Comparison of ENCODE assay signal across 8 mouse cellular contexts in the genomic region with DNA sequence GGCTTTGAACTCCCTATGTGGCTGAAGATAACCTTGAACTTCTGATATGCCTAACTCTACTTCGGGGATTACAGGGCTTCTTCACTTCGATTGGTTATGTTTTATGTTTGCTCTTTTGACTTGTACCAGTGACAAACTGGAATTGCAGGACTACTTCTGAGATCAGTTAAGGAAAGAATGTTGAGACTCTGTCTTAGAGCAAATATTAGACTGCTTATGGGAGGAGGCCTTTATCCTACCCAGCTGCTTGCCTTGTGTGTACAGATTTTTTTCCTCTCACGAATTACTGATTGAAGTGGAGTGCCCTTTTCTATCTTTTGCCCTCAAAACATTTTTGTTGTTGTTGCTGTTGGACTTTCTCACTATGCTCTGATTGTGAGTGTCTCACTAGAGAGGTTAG. TPM values are rescaled to one million over a fixed set of nuclear protein-coding genes. Genes with fewer than 3 reads are reported as not detected.
DNase-seq lines count a peak whose midpoint lies in the region; ATAC-seq and TF ChIP-seq lines count a peak whose summit lies in the region.

No protein-coding gene starts in this region.

- H3K9me3 ChIP-seq in forebrain, embryonic 15.5 days = no peaks in the 10 kb centered on the region
- H3K9me3 ChIP-seq in liver, embryonic 14.5 days (ENCODE audit: control insufficient read depth, low read length) = no peaks in the 10 kb centered on the region

- no peak overlapping the region for H3K9ac ChIP-seq in heart, adult 2 months (ENCODE audit: low read depth, low read length)
- no peak overlapping the region for H3K9ac ChIP-seq in forebrain, embryonic 15.5 days (replicated peaks)
- H3K9ac ChIP-seq in liver, embryonic 14.5 days (replicated peaks) = peak overlapping the region; percentile 83

- no peaks in the 10 kb centered on the region for H3K27me3 ChIP-seq in heart, adult 2 months (ENCODE audit: control insufficient read depth, insufficient read depth, low read length)
- H3K27me3 ChIP-seq in forebrain, embryonic 15.5 days = peaks cover 14% of the 10 kb centered on the region; the same call in 1 of the 2 replicates
- H3K27me3 ChIP-seq in liver, embryonic 14.5 days (ENCODE audit: control insufficient read depth, insufficient read depth, low read length) = no peaks in the 10 kb centered on the region

- no peak for DNase-seq in heart, adult 2 months
- no peak for DNase-seq in heart, adult 8-10 months (ENCODE audit: low spot score)
- peak; percentile 9 for DNase-seq in 3T3-L1 (ENCODE audit: low read depth, low spot score)
- DNase-seq in liver, embryonic 14.5 days (ENCODE audit: low read depth in 3 of 3, low spot score in 3 of 3) = no peak
- no peak for DNase-seq in right cerebral cortex, postnatal 10 days (ENCODE audit: low spot score in 2 of 2)
- no peak for DNase-seq in embryo, embryonic 10.5 days (ENCODE audit: low spot score)
- DNase-seq in Muller cell, postnatal 12 days (ENCODE audit: inconsistent ontology term) = no peak

- no peak for TF ChIP-seq POLR2A in heart, adult 2 months (IDR thresholded peaks at IDR 0.05; ENCODE audit: insufficient read depth, low read depth, low read length)

- H3K79me2 ChIP-seq in heart, adult 2 months (replicated peaks; ENCODE audit: control insufficient read depth, insufficient read depth, low read length) = peaks cover 2% of the 10 kb centered on the region; the same call in 1 of the 2 replicates

- peak overlapping the region; percentile 95 for H3K4me3 ChIP-seq in heart, adult 2 months
- peak overlapping the region; percentile 85 for H3K4me3 ChIP-seq in forebrain, embryonic 15.5 days
- peak overlapping the region; percentile 76 to 89; a peak in 3 of 4 replicates for H3K4me3 ChIP-seq in liver, embryonic 14.5 days (ENCODE audit: insufficient read depth in 1 of 2, low read depth in 2 of 2, low read length in 2 of 2)

- peak overlapping the region; percentile 80 for H3K4me2 ChIP-seq in forebrain, embryonic 15.5 days (replicated peaks)
- H3K4me2 ChIP-seq in liver, embryonic 14.5 days (ENCODE audit: low read depth) = peak overlapping the region; percentile 77

- intact Hi-C loops in heart, adult 2 months (cut with DNase I) = loop anchor here (10.0 kb wide), 1 partner anchor 240 kb away; a partner anchor contains a TSS

- no peak for ATAC-seq in forebrain, embryonic 15.5 days (replicated peaks)
- ATAC-seq in liver, embryonic 14.5 days (ENCODE audit: insufficient read depth) = no peak

- no peak for TF ChIP-seq EP300 in heart, adult 2 months (IDR thresholded peaks at IDR 0.05; ENCODE audit: insufficient read depth, low read depth, low read length)
- TF ChIP-seq EP300 in liver, embryonic 14.5 days (IDR thresholded peaks at IDR 0.05; ENCODE audit: low read depth) = no peak

- TF ChIP-seq CTCF in heart, adult 2 months (IDR thresholded peaks at IDR 0.05) = no peak
- no peak for TF ChIP-seq CTCF in liver, embryonic 14.5 days (IDR thresholded peaks at IDR 0.05; ENCODE audit: low read depth)

- H3K4me1 ChIP-seq in heart, adult 2 months (ENCODE audit: control insufficient read depth, insufficient read depth, low read length) = peaks cover 18% of the 10 kb centered on the region
- peaks cover 26% of the 10 kb centered on the region for H3K4me1 ChIP-seq in forebrain, embryonic 15.5 days
- H3K4me1 ChIP-seq in liver, embryonic 14.5 days (replicated peaks; ENCODE audit: control insufficient read depth in 2 of 2, insufficient read depth in 2 of 2, low read length in 1 of 2) = peaks cover 24 to 30% of the 10 kb centered on the region in 2 experiments

- H3K27ac ChIP-seq in heart, adult 2 months = peak overlapping the region; percentile 90
- no peak overlapping the region for H3K27ac ChIP-seq in forebrain, embryonic 15.5 days (replicated peaks)
- H3K27ac ChIP-seq in liver, embryonic 14.5 days = peak overlapping the region; percentile 16

- H3K36me3 ChIP-seq in heart, adult 2 months (ENCODE audit: control insufficient read depth, insufficient read depth, low read length) = peaks cover 33% of the 10 kb centered on the region
- H3K36me3 ChIP-seq in forebrain, embryonic 15.5 days = 0 out of 2 replicates have a peak, but pooled peaks cover 4% of the 10 kb centered on the region
- H3K36me3 ChIP-seq in liver, embryonic 14.5 days (replicated peaks; ENCODE audit: control insufficient read depth, insufficient read depth, low read depth) = no peaks in the 10 kb centered on the region; the same call in 1 of the 2 replicates

- 37% methylated on average over 3 of the region's 3 CpGs for whole genome bisulfite sequencing in heart, adult 2 months
- WGBS in forebrain, embryonic 15.5 days = 65% methylated on average over 3 of the region's 3 CpGs
- 18% methylated on average over 3 of the region's 3 CpGs for WGBS in liver, embryonic 14.5 days (ENCODE audit: insufficient replicate concordance)

RNA-seq across cellular contexts. Expression of a gene that starts 1.4 kb away (rescaled TPM):
- total RNA-seq in heart, adult 2 months (2021) = 10 to 100 TPM; 38.8 to 44.8 TPM
- polyA plus RNA-seq in heart, adult 2 months (2012; rRNA removed) = 35.6 and 63.3 TPM in 2 replicates
- total RNA-seq in heart, adult 8-10 months (2022) = 10 to 100 TPM; 37.9 to 41.2 (median 38.4) TPM
- polyA plus RNA-seq in forebrain, embryonic 15.5 days (2015; fragmentation: Nextera tagmentation; extraction: Ambion mirVana) = 27.6 and 31.5 TPM in 2 replicates
- 17.7 and 23.3 TPM in 2 replicates for polyA plus RNA-seq in liver, embryonic 14.5 days (2012; rRNA removed)
- 45.2 and 52.5 TPM in 2 replicates for polyA plus RNA-seq in liver, embryonic 14.5 days (2014; fragmentation: Nextera tagmentation; extraction: Ambion mirVana)
